Mouse (Mus musculus): ENCODE data around the gene Gm20388. TPM values are rescaled to one million over a fixed set of nuclear protein-coding genes. Genes with fewer than 3 reads are reported as not detected.

Gm20388 gene
- polyA plus RNA-seq, 1 experiment from 2014 or later: not detected

DNA sequence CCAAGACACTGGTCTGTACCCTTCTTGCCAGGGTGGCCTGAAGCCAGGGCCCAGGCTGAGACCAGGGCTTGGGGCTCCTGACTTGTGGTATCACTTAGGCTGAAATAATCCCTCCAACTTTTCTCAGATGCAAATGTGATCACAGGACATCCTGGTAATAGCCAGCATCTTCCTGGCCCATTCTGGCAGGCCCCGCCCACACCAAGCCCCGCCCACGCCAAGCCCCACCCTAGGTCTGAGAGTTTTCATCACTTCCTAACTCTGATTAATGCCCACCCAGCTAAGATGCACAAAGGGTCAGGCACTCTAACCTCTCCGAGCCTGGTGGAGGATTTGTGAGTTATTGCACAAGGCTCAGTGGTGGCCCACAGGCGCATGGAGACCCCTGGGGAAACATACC is 2709.8 kb downstream of the Gm20388 start:
- no peak for ATAC-seq (ENCODE audit: insufficient number of reproducible peaks, insufficient read depth, low FRiP score, low read depth)
- H3K4me3 ChIP-seq (ENCODE audit: control insufficient read depth in 1 of 2, insufficient read depth in 1 of 2, low read depth in 1 of 2, low read length in 2 of 2): no peak overlapping the region
- no peaks in the 10 kb centered on the region for H3K9me3 ChIP-seq (ENCODE audit: control insufficient read depth, low read length)
- H3K9ac ChIP-seq (ENCODE audit: low read length): no peak overlapping the region
- no peak overlapping the region for H3K4me2 ChIP-seq (ENCODE audit: low read length)
- H3K36me3 ChIP-seq (ENCODE audit: control insufficient read depth, insufficient read depth, low read length): peaks cover under 1% of the 10 kb centered on the region; the same call in 1 of the 2 replicates
- no peak overlapping the region for H3K27ac ChIP-seq (replicated peaks in 1 of 2; ENCODE audit: control insufficient read depth in 1 of 2, insufficient read depth in 1 of 2, low read depth in 2 of 2, low read length in 2 of 2)
- WGBS: 33% methylated on average over 5 of the region's 5 CpGs
- no peaks in the 10 kb centered on the region; the same call in 1 of the 2 replicates for H3K27me3 ChIP-seq (ENCODE audit: control insufficient read depth, insufficient read depth, low read length)
- H3K4me1 ChIP-seq (ENCODE audit: control insufficient read depth in 2 of 2, insufficient read depth in 2 of 2, low read length in 2 of 2): peaks cover 2 to 10% of the 10 kb centered on the region in 2 experiments; a peak in 2 of 4 replicates

GRCm38 (mm10) chr8:122622727-122623126 is 2712.1 kb downstream of the Gm20388 start, which contains the start of gene Pabpn1l:
Pabpn1l (minus strand) TSS chr8:122622739.
- Histone ChIP-seq H3K9ac (ENCODE audit: low read length) (no peak within 1 kb of the TSS), H3K36me3 (ENCODE audit: control insufficient read depth, insufficient read depth, low read length) (no peaks in the 10 kb centered on the region), H3K27me3 (ENCODE audit: control insufficient read depth, insufficient read depth, low read length) (peaks cover 3% of the 10 kb centered on the region; the same call in 1 of the 2 replicates), H3K4me2 (ENCODE audit: low read length) (no peak within 1 kb of the TSS), H3K4me3 (ENCODE audit: control insufficient read depth in 1 of 2, insufficient read depth in 1 of 2, low read depth in 1 of 2, low read length in 2 of 2) (no peak within 1 kb of the TSS), H3K4me1 (ENCODE audit: control insufficient read depth in 2 of 2, insufficient read depth in 2 of 2, low read length in 2 of 2) (peaks cover 0 to 10% of the 10 kb centered on the region in 2 experiments; a peak in 2 of 4 replicates), H3K27ac (replicated peaks in 1 of 2; ENCODE audit: control insufficient read depth in 1 of 2, insufficient read depth in 1 of 2, low read depth in 2 of 2, low read length in 2 of 2) (no peak within 1 kb of the TSS), H3K9me3 (ENCODE audit: control insufficient read depth, low read length) (no peaks in the 10 kb centered on the region)
- no peak for ATAC-seq (ENCODE audit: insufficient number of reproducible peaks, insufficient read depth, low FRiP score, low read depth)
- 81% methylated on average over 6 of the region's 6 CpGs for WGBS

DNA sequence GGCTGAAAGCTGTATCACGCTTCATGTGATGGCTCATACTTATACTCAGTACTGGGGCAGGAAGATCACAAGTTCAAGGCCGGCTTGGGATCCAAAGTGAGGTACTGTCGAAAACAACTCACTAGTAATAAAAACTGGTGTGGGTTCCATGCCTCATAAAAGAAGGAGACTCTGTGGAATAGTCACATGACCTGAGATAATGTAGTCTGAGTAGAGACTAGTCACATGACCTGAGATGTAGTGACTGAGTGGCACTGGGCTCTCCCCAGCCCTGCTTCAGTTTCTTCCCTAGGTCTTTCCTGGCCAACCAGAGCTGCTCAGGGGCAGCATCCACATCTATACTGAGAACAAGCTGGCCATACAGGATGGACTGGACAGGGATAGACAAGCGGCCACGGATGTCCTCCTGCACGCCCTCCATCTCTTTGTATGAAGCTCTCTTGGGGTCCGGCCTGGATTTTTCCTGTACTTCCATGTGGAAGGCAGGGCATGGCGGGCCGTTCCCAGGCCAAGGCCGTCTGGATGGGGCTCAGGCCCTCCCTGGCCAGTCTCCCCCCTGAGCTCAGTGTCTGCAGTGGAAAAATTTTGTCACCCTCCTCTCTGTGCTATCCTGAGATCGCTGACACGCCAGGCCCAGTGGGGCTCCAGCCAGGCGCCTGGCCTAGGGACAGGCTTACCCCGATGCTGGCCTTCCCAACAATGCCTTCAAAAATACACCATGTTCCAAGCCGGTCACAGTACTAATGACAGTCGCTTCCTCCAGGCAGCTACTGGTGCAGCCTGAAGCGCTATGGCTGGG is 2713.4 kb downstream of the Gm20388 start:
- WGBS: 70% methylated on average over 17 of the region's 17 CpGs
- H3K9ac ChIP-seq (ENCODE audit: low read length): no peak overlapping the region
- H3K4me2 ChIP-seq (ENCODE audit: low read length): no peak overlapping the region
- peaks cover 0 to 7% of the 10 kb centered on the region in 2 experiments; a peak in 2 of 4 replicates for H3K4me1 ChIP-seq (ENCODE audit: control insufficient read depth in 2 of 2, insufficient read depth in 2 of 2, low read length in 2 of 2)
- H3K9me3 ChIP-seq (ENCODE audit: control insufficient read depth, low read length): no peaks in the 10 kb centered on the region
- H3K36me3 ChIP-seq (ENCODE audit: control insufficient read depth, insufficient read depth, low read length): no peaks in the 10 kb centered on the region
- H3K27me3 ChIP-seq (ENCODE audit: control insufficient read depth, insufficient read depth, low read length): peaks cover 3% of the 10 kb centered on the region; the same call in 1 of the 2 replicates
- ATAC-seq (ENCODE audit: insufficient number of reproducible peaks, insufficient read depth, low FRiP score, low read depth): no peak
- no peak overlapping the region for H3K4me3 ChIP-seq (ENCODE audit: control insufficient read depth in 1 of 2, insufficient read depth in 1 of 2, low read depth in 1 of 2, low read length in 2 of 2)
- H3K27ac ChIP-seq (replicated peaks in 1 of 2; ENCODE audit: control insufficient read depth in 1 of 2, insufficient read depth in 1 of 2, low read depth in 2 of 2, low read length in 2 of 2): 0 out of 4 replicates have a peak overlapping the region, but pooled peaks of 1 of the 2 experiments have one; percentile 19

DNA sequence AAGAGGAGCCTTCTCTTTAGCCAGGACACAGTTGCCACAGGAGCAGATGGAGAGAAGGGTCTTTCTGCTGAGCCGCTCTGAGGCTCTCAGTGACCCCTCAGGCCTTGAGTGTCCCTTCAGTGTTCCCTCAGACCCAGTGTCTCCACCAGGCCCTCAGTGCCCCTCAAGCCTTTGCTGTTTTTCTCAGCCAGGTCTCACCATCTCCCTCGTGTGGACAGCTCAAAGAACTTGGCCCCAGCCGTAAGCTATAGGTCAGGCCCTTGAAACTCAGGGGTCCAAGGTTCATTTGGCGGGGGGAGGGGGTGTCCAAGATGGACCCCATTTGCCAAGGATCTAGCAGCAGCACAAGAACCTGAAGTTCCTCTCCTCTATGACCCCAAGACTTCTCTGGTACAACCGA is 2714.0 kb downstream of the Gm20388 start:
- Histone ChIP-seq H3K27ac (replicated peaks in 1 of 2; ENCODE audit: control insufficient read depth in 1 of 2, insufficient read depth in 1 of 2, low read depth in 2 of 2, low read length in 2 of 2) (0 out of 4 replicates have a peak overlapping the region, but pooled peaks of 1 of the 2 experiments have one; percentile 19), H3K27me3 (ENCODE audit: control insufficient read depth, insufficient read depth, low read length) (peaks cover 3% of the 10 kb centered on the region; the same call in 1 of the 2 replicates), H3K4me3 (ENCODE audit: control insufficient read depth in 1 of 2, insufficient read depth in 1 of 2, low read depth in 1 of 2, low read length in 2 of 2) (no peak overlapping the region), H3K4me2 (ENCODE audit: low read length) (no peak overlapping the region), H3K4me1 (ENCODE audit: control insufficient read depth in 2 of 2, insufficient read depth in 2 of 2, low read length in 2 of 2) (peaks cover 0 to 7% of the 10 kb centered on the region in 2 experiments; a peak in 2 of 4 replicates), H3K36me3 (ENCODE audit: control insufficient read depth, insufficient read depth, low read length) (no peaks in the 10 kb centered on the region), H3K9me3 (ENCODE audit: control insufficient read depth, low read length) (no peaks in the 10 kb centered on the region), H3K9ac (ENCODE audit: low read length) (no peak overlapping the region)
- WGBS: 66% methylated on average over 5 of the region's 5 CpGs
- ATAC-seq (ENCODE audit: insufficient number of reproducible peaks, insufficient read depth, low FRiP score, low read depth): no peak

- 83% methylated on average over 9 of the region's 9 CpGs for WGBS
Measured at GRCm38 (mm10) chr8:122625811-122626210, 2715.2 kb downstream of the Gm20388 start.

DNA sequence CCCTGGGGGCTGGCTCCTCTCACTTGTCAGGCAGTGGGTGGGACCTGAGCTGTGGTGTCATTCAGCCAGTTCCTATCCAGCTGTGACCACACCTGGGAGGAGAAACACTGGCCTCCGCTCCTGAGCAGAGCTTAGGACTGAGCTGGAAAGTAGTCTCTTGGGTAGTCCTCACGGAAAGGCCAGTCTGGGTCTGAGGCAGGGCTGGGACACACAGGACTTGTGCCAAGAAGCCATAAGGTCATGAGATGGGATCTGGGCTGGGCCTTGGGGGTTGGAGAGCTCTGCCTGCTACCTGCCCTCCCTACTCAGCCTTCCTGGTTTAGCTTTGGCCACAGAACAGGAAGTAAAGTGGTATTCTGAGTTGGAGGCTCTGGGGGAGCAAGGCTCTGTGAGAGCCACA is 2716.3 kb downstream of the Gm20388 start:
- H3K36me3 ChIP-seq (ENCODE audit: control insufficient read depth, insufficient read depth, low read length): peaks cover 6% of the 10 kb centered on the region; the same call in 1 of the 2 replicates
- ATAC-seq (ENCODE audit: insufficient number of reproducible peaks, insufficient read depth, low FRiP score, low read depth): no peak
- H3K27ac ChIP-seq (replicated peaks in 1 of 2; ENCODE audit: control insufficient read depth in 1 of 2, insufficient read depth in 1 of 2, low read depth in 2 of 2, low read length in 2 of 2): no peak overlapping the region
- 79% methylated on average over 2 of the region's 2 CpGs for WGBS
- peaks cover 3% of the 10 kb centered on the region; the same call in 1 of the 2 replicates for H3K27me3 ChIP-seq (ENCODE audit: control insufficient read depth, insufficient read depth, low read length)
- no peak overlapping the region for H3K9ac ChIP-seq (ENCODE audit: low read length)
- H3K4me2 ChIP-seq (ENCODE audit: low read length): no peak overlapping the region
- no peaks in the 10 kb centered on the region for H3K9me3 ChIP-seq (ENCODE audit: control insufficient read depth, low read length)
- H3K4me1 ChIP-seq (ENCODE audit: control insufficient read depth in 2 of 2, insufficient read depth in 2 of 2, low read length in 2 of 2): peaks cover 0 to 7% of the 10 kb centered on the region in 2 experiments; a peak in 2 of 4 replicates
- H3K4me3 ChIP-seq (ENCODE audit: control insufficient read depth in 1 of 2, insufficient read depth in 1 of 2, low read depth in 1 of 2, low read length in 2 of 2): no peak overlapping the region

More at GRCm38 (mm10) chr8:122625811-122626210, 2715.2 kb downstream of the Gm20388 start:
- Histone ChIP-seq H3K9me3 (ENCODE audit: control insufficient read depth, low read length) (no peaks in the 10 kb centered on the region), H3K27ac (replicated peaks in 1 of 2; ENCODE audit: control insufficient read depth in 1 of 2, insufficient read depth in 1 of 2, low read depth in 2 of 2, low read length in 2 of 2) (no peak overlapping the region), H3K27me3 (ENCODE audit: control insufficient read depth, insufficient read depth, low read length) (peaks cover 3% of the 10 kb centered on the region; the same call in 1 of the 2 replicates), H3K4me2 (ENCODE audit: low read length) (no peak overlapping the region), H3K36me3 (ENCODE audit: control insufficient read depth, insufficient read depth, low read length) (peaks cover 6% of the 10 kb centered on the region; the same call in 1 of the 2 replicates), H3K4me1 (ENCODE audit: control insufficient read depth in 2 of 2, insufficient read depth in 2 of 2, low read length in 2 of 2) (peaks cover 0 to 7% of the 10 kb centered on the region in 2 experiments; a peak in 2 of 4 replicates), H3K9ac (ENCODE audit: low read length) (no peak overlapping the region), H3K4me3 (ENCODE audit: control insufficient read depth in 1 of 2, insufficient read depth in 1 of 2, low read depth in 1 of 2, low read length in 2 of 2) (no peak overlapping the region)
- no peak for ATAC-seq (ENCODE audit: insufficient number of reproducible peaks, insufficient read depth, low FRiP score, low read depth)

DNA sequence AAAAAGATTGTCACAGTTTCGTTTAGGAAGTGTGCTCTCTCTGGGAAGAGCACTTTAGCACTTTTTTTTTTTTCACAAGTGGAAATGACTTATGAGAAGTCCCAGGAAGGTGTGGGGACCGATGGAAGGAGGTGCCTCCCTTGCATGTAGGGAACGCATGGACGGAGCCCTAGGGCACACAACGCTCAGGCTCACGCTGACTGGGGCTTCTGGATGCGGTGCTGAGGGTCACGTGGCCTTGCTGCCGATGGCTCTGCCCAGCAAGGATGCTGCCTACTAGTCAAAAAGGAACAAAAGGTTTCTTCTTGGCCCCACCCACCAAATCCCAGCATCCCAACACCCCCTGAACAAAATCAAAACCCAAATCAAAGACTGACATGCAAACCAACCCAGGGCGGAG is 2718.7 kb downstream of the Gm20388 start:
- peaks cover 15% of the 10 kb centered on the region for H3K36me3 ChIP-seq (ENCODE audit: control insufficient read depth, insufficient read depth, low read length)
- H3K27me3 ChIP-seq (ENCODE audit: control insufficient read depth, insufficient read depth, low read length): 0 out of 2 replicates have a peak, but pooled peaks cover 3% of the 10 kb centered on the region
- H3K9ac ChIP-seq (ENCODE audit: low read length): no peak overlapping the region
- peaks cover 0 to 1% of the 10 kb centered on the region in 2 experiments; a peak in 2 of 4 replicates for H3K4me1 ChIP-seq (ENCODE audit: control insufficient read depth in 2 of 2, insufficient read depth in 2 of 2, low read length in 2 of 2)
- no peak for ATAC-seq (ENCODE audit: insufficient number of reproducible peaks, insufficient read depth, low FRiP score, low read depth)
- no peak overlapping the region for H3K4me2 ChIP-seq (ENCODE audit: low read length)
- H3K4me3 ChIP-seq (ENCODE audit: control insufficient read depth in 1 of 2, insufficient read depth in 1 of 2, low read depth in 1 of 2, low read length in 2 of 2): no peak overlapping the region
- no peak overlapping the region for H3K27ac ChIP-seq (replicated peaks in 1 of 2; ENCODE audit: control insufficient read depth in 1 of 2, insufficient read depth in 1 of 2, low read depth in 2 of 2, low read length in 2 of 2)
- 58% methylated on average over 10 of the region's 10 CpGs for WGBS
- H3K9me3 ChIP-seq (ENCODE audit: control insufficient read depth, low read length): no peaks in the 10 kb centered on the region

Measured in heart, embryonic 14.5 days (tissue).